Mouse (Mus musculus): Measurements from ENCODE around the gene Srd5a1. TPM values are rescaled to one million over a fixed set of nuclear protein-coding genes. Genes with fewer than 3 reads are reported as not detected.

The Srd5a1 gene
- polyA plus RNA-seq, 1 experiment = 20.9 TPM

GRCm38 (mm10) chr13:69627941-69628340 is 16.7 kb upstream of the Srd5a1 start:
- TF ChIP-seq CTCF (IDR thresholded peaks at IDR 0.05; ENCODE audit: extremely low read depth, insufficient read length, insufficient replicate concordance, low read depth, low read length) = no peak
- no peak for TF ChIP-seq POLR2A (IDR thresholded peaks at IDR 0.05; ENCODE audit: low read depth, low read length)
- Histone ChIP-seq H3K4me1 (ENCODE audit: control insufficient read depth, insufficient read depth, insufficient read length, low read length) (no peaks in the 10 kb centered on the region), H3K36me3 (ENCODE audit: control insufficient read depth, insufficient read depth, low read length) (peaks cover 82% of the 10 kb centered on the region), H3K27me3 (ENCODE audit: control insufficient read depth, insufficient read depth, low read length) (no peaks in the 10 kb centered on the region), H3K27ac (ENCODE audit: insufficient read depth, low read depth, low read length) (no peak overlapping the region), H3K4me3 (ENCODE audit: low read depth, low read length) (no peak overlapping the region)
- 97% methylated on average over 3 of the region's 3 CpGs for WGBS

GRCm38 (mm10) chr13:69624510-69624909 is 13.3 kb upstream of the Srd5a1 start:
- H3K27ac ChIP-seq (ENCODE audit: insufficient read depth, low read depth, low read length) = no peak overlapping the region
- no peak for TF ChIP-seq POLR2A (IDR thresholded peaks at IDR 0.05; ENCODE audit: low read depth, low read length)
- TF ChIP-seq CTCF (IDR thresholded peaks at IDR 0.05; ENCODE audit: extremely low read depth, insufficient read length, insufficient replicate concordance, low read depth, low read length) = no peak
- H3K27me3 ChIP-seq (ENCODE audit: control insufficient read depth, insufficient read depth, low read length) = no peaks in the 10 kb centered on the region
- 81% methylated on average over 3 of the region's 3 CpGs for WGBS
- peaks cover 75% of the 10 kb centered on the region for H3K36me3 ChIP-seq (ENCODE audit: control insufficient read depth, insufficient read depth, low read length)
- no peaks in the 10 kb centered on the region for H3K4me1 ChIP-seq (ENCODE audit: control insufficient read depth, insufficient read depth, insufficient read length, low read length)
- no peak overlapping the region for H3K4me3 ChIP-seq (ENCODE audit: low read depth, low read length)

GRCm38 (mm10) chr13:69623843-69624242 is 12.6 kb upstream of the Srd5a1 start:
- H3K36me3 ChIP-seq (ENCODE audit: control insufficient read depth, insufficient read depth, low read length) = peaks cover 75% of the 10 kb centered on the region
- TF ChIP-seq CTCF (IDR thresholded peaks at IDR 0.05; ENCODE audit: extremely low read depth, insufficient read length, insufficient replicate concordance, low read depth, low read length) (no peak), POLR2A (IDR thresholded peaks at IDR 0.05; ENCODE audit: low read depth, low read length) (no peak)
- no peaks in the 10 kb centered on the region for H3K27me3 ChIP-seq (ENCODE audit: control insufficient read depth, insufficient read depth, low read length)
- no peak overlapping the region for H3K27ac ChIP-seq (ENCODE audit: insufficient read depth, low read depth, low read length)
- no peaks in the 10 kb centered on the region for H3K4me1 ChIP-seq (ENCODE audit: control insufficient read depth, insufficient read depth, insufficient read length, low read length)
- WGBS = 83% methylated on average over 5 of the region's 5 CpGs
- H3K4me3 ChIP-seq (ENCODE audit: low read depth, low read length) = no peak overlapping the region

- TF ChIP-seq CTCF (IDR thresholded peaks at IDR 0.05; ENCODE audit: extremely low read depth, insufficient read length, insufficient replicate concordance, low read depth, low read length) = no peak
- no peak for TF ChIP-seq POLR2A (IDR thresholded peaks at IDR 0.05; ENCODE audit: low read depth, low read length)
- H3K4me1 ChIP-seq (ENCODE audit: control insufficient read depth, insufficient read depth, insufficient read length, low read length) = peaks cover 3% of the 10 kb centered on the region; the same call in 1 of the 2 replicates
- WGBS = 53% methylated on average over 6 of the region's 6 CpGs
- H3K36me3 ChIP-seq (ENCODE audit: control insufficient read depth, insufficient read depth, low read length) = peaks cover 53% of the 10 kb centered on the region
- H3K4me3 ChIP-seq (ENCODE audit: low read depth, low read length) = no peak overlapping the region
- no peak overlapping the region for H3K27ac ChIP-seq (ENCODE audit: insufficient read depth, low read depth, low read length)
- no peaks in the 10 kb centered on the region for H3K27me3 ChIP-seq (ENCODE audit: control insufficient read depth, insufficient read depth, low read length)
These were observed 5.5 kb upstream of the Srd5a1 start for GRCm38 (mm10) chr13:69616716-69617115.

GRCm38 (mm10) chr13:69612175-69612544 is 918 bp upstream of the Srd5a1 start:
- WGBS = under 1% methylated on average over 24 of the region's 24 CpGs
- Histone ChIP-seq H3K27me3 (ENCODE audit: control insufficient read depth, insufficient read depth, low read length) (no peaks in the 10 kb centered on the region), H3K4me1 (ENCODE audit: control insufficient read depth, insufficient read depth, insufficient read length, low read length) (peaks cover 3% of the 10 kb centered on the region; the same call in 1 of the 2 replicates), H3K4me3 (ENCODE audit: low read depth, low read length) (peak overlapping the region; percentile 93), H3K27ac (ENCODE audit: insufficient read depth, low read depth, low read length) (no peak overlapping the region), H3K36me3 (ENCODE audit: control insufficient read depth, insufficient read depth, low read length) (peaks cover 18% of the 10 kb centered on the region)
- TF ChIP-seq CTCF (IDR thresholded peaks at IDR 0.05; ENCODE audit: extremely low read depth, insufficient read length, insufficient replicate concordance, low read depth, low read length) = no peak
- TF ChIP-seq POLR2A (IDR thresholded peaks at IDR 0.05; ENCODE audit: low read depth, low read length) = no peak

GRCm38 (mm10) chr13:69610751-69611397 is 368 bp downstream of the Srd5a1 start:
- Histone ChIP-seq H3K4me3 (ENCODE audit: low read depth, low read length) (peak overlapping the region; percentile 74), H3K36me3 (ENCODE audit: control insufficient read depth, insufficient read depth, low read length) (peaks cover 8% of the 10 kb centered on the region), H3K4me1 (ENCODE audit: control insufficient read depth, insufficient read depth, insufficient read length, low read length) (peaks cover 3% of the 10 kb centered on the region; the same call in 1 of the 2 replicates), H3K27me3 (ENCODE audit: control insufficient read depth, insufficient read depth, low read length) (no peaks in the 10 kb centered on the region), H3K27ac (ENCODE audit: insufficient read depth, low read depth, low read length) (no peak overlapping the region)
- no peak for TF ChIP-seq POLR2A (IDR thresholded peaks at IDR 0.05; ENCODE audit: low read depth, low read length)
- no peak for TF ChIP-seq CTCF (IDR thresholded peaks at IDR 0.05; ENCODE audit: extremely low read depth, insufficient read length, insufficient replicate concordance, low read depth, low read length)
- under 1% methylated on average over 40 of the region's 40 CpGs for whole genome bisulfite sequencing

GRCm38 (mm10) chr13:69608734-69609133 is 2.5 kb downstream of the Srd5a1 start:
- no peak overlapping the region for H3K4me3 ChIP-seq (ENCODE audit: low read depth, low read length)
- no peaks in the 10 kb centered on the region for H3K27me3 ChIP-seq (ENCODE audit: control insufficient read depth, insufficient read depth, low read length)
- WGBS = 43% methylated on average over 8 of the region's 8 CpGs
- peaks cover 3% of the 10 kb centered on the region; the same call in 1 of the 2 replicates for H3K4me1 ChIP-seq (ENCODE audit: control insufficient read depth, insufficient read depth, insufficient read length, low read length)
- H3K27ac ChIP-seq (ENCODE audit: insufficient read depth, low read depth, low read length) = no peak overlapping the region
- H3K36me3 ChIP-seq (ENCODE audit: control insufficient read depth, insufficient read depth, low read length) = no peaks in the 10 kb centered on the region
- no peak for TF ChIP-seq POLR2A (IDR thresholded peaks at IDR 0.05; ENCODE audit: low read depth, low read length)
- no peak for TF ChIP-seq CTCF (IDR thresholded peaks at IDR 0.05; ENCODE audit: extremely low read depth, insufficient read length, insufficient replicate concordance, low read depth, low read length)

All from small intestine, adult 2 months (tissue).